Mouse (Mus musculus): ENCODE data around the gene Uso1. TPM values are rescaled to one million over a fixed set of nuclear protein-coding genes. Genes with fewer than 3 reads are reported as not detected.

The Uso1 gene
- total RNA-seq, 2 experiments from 2014 or later: 36.8 to 38.2 TPM

DNA sequence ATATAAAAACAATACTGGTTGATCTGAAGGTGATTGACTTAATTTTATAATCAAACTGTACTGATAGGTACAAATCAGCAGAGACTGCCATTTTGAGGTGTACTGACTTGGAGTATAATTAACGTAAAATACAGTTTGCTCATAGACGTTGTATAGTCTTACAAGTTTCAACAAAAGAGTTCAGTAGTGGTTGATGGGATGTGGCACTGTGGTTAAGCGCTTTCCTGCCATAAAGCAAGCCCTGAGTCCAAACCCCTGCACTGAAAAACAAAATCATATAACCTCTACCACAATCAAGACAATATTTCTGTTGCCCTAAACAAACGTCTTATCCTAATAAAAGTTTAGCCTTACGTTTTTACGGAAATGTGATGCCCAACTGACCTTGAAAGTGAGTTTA lies 28.2 kb downstream of the Uso1 start:
- intact Hi-C loops (cut with DNase I): no loop called here
- DNase-seq: no peak

DNA sequence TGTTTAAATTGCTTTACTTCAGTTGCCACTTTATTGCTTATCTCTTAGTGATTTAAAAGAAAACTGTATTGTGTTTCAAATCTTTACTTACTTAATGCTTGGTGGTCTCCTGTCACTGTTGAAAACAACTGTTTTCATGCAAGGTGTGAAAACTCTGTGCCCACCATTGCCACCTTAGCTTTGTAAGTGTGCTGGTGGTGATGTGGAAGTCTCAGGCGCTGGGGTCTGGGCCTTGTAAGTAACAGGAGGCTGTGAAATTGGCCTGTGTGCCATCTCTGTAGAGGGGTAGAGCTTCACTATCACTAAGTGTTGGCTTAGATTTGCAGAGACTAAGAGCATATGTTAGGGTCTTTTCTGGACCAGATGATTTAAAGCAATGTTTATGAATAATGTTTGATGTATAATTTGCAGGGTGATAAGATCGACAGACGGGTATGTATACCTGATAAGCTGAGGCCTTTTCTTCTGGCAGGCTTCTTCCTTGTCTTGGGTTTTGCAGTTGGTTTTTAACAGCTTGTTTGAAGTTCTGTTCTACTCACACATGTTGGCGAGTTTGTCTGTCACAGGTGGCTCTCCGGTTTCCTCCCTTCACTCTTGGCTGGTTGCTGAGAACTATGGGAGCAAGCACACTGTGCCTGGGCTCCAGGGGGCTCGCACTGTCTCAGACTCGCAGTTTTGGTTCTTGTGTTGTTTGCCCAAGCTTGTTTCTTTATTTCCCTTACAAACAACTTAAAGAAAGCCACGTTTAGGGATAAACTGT lies 45.5 kb downstream of the Uso1 start:
- intact Hi-C loops (cut with DNase I): no loop called here
- DNase-seq: no peak

DNA sequence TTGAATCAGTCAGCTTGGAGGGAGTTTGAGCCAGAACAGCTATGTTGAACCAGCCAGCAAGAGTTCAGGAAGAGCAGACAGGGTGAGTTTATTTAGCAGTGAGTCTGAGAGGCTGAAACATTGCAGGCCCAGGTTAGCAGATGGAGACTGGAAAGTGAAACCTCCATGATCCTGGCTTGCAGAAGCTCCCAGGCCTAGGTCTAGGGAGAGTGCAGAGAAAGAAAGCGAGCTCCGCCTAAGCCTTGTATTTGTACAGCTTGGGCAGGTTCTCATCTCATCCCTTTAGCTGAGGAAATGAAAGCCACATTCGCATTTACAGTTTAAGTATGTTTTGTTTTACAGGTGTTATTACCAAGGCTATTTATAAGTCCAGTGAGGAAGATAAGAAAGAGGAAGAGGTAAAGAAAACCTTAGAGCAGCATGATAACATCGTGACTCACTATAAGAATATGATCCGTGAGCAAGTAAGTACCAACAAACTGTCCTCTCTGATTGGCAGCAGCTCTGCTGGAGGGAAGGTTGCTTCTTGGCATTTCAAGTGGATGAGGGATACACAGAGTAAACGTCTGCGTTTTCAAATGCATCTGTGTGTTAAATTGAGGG lies 51.2 kb downstream of the Uso1 start:
- DNase-seq: no peak
- intact Hi-C loops (cut with DNase I): no loop called here

DNA sequence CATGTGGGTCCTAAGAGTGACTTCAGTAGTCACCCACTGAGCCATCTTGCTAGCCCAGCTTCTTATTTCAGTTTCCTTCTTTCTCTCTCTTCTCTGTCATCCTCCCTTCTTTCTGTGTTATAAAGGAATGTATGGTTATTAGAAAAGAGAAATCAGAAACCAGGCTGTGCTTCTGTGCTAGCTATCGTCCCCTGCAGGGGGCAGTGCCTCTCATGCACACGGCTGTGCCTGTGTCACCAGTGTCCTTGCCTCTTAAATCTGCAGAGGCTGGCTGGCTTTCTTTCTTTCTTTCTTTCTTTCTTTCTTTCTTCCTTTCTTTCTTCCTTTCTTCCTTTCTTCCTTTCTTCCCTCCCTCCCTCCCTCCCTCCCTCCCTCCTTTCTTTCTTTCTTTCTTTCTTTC lies 58.0 kb downstream of the Uso1 start:
- peak; percentile 43 to 58 for DNase-seq
- intact Hi-C loops (cut with DNase I): loop anchor here (2.0 to 5.0 kb wide), 2 partner anchors 43 to 202 kb away; no protein-coding TSS in a partner anchor

DNA sequence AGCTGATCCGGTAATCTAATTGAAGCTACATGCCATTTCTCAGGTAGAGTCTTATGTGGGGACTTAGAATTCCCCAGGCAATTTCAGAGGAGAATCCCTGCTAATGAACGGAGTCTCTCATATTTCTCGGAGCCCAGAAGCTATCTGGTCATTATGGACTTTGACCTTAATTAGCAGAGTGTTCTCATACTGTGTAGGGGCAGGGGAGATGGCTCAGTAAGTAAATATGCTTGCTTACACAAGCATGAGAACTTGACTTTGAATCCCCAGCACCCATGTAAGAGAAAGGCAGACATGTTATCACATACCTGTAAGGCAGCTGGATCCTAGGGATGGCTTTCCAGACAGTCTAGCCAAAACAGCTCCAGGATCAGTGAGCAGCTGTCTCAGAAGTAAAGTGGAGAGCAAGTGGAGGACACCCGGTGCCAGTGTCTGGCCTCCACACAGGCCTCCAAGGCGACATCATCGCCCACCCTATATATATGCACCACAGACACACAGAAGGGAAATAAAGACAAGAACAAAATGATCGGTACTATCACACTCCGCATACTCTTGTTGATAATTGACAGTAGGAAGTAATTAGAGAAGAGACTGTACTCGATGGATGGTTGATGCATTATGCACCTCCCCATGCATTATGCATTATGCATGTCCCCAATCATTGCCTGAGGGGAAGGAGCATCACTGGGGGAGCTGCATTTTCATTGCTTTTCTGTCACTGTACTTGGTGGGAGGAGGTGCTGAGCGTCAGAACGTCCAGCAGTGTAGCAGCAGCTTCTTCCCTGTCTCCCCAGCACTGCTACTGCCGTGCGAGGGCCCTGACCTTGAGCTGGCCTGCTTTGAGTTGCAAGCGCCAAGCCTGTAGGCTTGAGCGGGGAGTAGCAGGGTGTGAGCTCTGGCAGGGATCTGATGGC lies 59.4 kb downstream of the Uso1 start:
- intact Hi-C loops (cut with DNase I): loop anchor here (5.0 kb wide), 1 partner anchor 200 kb away; no protein-coding TSS in a partner anchor
- no peak for DNase-seq

DNA sequence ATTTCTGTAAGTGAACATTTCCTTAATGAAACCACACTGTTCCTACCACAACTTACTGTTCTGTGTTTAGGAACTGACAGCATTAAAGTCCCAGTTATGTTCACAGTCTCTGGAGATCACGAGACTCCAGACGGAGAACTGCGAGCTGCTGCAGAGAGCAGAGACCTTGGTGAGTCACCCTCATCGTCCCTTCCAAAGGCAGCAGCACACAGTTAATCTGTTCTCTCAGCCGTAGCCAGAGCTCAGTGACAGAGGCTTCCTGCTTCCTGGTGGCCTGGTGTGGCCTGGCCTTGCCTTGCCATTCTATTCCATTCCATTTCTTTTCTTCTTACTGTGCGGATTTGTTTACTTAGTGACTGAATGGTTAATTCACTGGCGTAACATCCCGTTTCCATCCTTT lies 60.5 kb downstream of the Uso1 start:
- no peak for DNase-seq
- intact Hi-C loops (cut with DNase I): loop anchor here (5.0 kb wide), 1 partner anchor 199 kb away; no protein-coding TSS in a partner anchor

DNA sequence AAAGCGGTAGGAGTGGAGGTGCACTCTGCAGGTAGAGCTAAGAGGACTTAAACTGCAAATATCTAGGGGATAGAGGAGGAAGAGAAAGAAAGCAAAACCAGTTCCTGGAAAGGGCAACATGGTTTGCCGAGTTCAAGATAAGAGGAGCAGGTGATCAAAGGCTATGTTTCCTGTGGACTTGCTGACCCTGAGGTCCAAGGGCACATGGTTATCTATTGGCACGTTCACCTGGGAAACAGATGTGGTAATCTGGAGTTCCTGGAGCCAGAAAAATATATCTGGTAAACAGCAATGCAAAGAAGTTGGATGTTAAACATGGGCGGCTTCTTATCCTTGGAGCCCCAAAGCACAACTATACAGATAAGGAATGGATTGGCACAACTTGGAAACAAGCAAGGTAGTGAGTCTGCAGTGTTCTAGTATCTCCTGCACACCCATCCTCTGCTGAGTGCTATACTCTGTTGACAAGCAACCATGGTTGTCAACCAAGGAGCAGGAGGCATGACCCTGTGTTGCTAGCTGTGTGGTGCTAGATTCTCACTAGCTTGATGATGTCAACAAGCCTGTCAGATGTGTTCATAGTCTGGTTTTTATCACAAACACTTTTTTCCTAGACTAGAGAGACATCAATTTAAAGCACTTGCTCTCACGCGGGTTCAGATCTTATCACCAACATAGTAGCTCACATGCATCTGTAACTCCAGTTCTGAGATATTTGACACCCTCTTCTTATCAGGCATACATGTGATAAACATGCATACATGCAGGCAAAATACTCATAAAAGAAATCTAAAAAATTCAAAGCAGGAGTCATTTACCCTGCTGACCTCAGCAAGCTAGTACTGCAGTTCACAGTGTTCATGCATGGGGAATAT lies 66.7 kb downstream of the Uso1 start:
- intact Hi-C loops (cut with DNase I): no loop called here
- DNase-seq: no peak

DNA sequence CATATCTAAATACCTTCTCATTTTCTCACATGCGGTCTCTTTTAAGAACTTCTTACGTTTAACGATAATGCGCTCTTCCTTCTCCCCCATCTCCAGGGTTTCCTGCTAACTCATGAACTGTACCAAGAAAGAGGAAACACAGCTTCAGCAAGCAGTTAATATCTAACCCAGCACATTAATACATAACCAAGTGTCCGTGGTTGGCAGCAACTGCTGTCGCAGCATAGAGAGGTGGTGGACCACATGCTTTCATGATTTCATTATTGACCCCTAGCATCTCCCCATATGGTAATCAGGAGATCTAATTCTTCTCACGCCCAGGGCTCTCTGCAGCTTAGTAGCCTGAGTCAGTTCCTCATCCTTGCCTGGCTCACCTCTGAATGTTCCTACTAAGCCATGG lies 67.4 kb downstream of the Uso1 start:
- intact Hi-C loops (cut with DNase I): no loop called here
- DNase-seq: no peak

DNA sequence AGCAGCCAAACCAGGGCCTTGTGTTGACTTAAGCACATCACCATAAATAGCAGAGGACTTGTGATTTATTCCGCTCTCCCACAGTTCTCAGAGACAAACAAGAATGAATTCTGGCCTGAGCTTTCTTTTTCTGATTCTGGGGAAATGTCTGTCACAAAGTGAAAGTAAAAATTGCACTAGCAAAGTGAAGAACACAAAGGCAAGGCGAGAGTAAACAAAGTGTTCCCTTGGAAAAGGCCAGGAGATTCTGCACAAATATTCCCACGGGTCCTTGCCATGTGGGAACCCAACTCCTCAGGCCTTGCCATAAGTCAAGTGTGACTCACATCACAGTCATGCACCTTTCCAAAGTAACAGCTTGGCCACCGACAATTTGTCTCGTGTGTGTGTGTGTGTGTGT lies 68.0 kb downstream of the Uso1 start:
- intact Hi-C loops (cut with DNase I): no loop called here
- no peak for DNase-seq

DNA sequence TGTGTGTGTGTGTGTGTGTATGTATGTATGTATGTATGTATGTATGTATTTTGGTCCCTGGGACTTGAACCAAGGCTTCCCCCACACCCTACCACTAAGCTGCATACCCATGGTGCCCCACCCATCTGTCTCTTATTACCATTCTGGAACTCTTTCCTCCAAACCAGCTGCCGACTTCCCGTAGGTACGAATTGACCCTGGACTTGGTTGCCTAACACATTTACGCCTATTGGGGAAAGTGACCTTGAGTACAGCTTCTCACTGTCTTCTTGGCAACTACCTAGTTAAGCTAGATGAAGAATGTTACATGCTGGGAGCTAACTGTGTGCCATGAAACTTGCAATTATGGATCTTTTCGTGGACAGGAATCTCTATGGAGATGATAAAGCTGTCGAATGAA lies 68.4 kb downstream of the Uso1 start:
- intact Hi-C loops (cut with DNase I): no loop called here
- DNase-seq: no peak

DNA sequence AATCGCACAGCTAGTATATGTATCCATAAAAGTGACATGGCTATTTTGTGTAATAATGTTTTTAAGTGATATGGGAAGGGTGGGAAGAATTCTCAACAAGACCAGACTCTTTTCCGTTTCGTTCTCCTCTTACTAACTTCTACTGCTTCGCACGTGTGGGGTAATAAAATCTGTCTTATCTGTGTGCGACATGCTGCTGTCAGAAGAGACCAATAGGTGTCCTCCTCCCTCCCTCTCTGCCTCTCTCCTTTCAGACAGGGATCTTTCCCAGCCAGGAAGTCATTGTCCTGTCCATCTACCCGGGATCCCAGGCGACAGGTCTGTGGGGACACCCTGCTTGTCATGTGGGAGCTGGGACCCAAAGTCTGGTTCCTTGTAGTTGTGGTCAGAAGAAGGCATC lies 72.5 kb downstream of the Uso1 start:
- DNase-seq: no peak
- intact Hi-C loops (cut with DNase I): no loop called here

DNA sequence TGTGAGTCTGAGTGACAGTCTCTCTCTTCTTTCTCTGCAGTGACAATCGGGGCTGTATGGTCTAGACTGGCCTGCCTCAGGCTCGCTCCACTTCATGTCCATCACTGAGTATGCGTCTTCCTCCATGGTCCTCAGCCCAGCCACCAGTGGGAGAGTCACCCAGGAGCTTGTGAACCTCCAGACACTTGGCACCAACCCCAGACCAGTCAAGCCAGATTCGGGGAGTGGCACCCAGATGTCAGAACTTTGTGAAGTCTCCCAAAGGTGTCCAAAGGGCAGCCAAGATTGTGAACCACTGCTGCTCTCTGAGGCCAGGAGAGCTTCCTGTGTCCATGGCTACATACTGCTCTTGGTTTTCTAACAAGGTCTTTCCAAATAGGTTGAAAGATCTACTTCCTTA lies 74.5 kb downstream of the Uso1 start:
- DNase-seq: no peak
- intact Hi-C loops (cut with DNase I): no loop called here

DNA sequence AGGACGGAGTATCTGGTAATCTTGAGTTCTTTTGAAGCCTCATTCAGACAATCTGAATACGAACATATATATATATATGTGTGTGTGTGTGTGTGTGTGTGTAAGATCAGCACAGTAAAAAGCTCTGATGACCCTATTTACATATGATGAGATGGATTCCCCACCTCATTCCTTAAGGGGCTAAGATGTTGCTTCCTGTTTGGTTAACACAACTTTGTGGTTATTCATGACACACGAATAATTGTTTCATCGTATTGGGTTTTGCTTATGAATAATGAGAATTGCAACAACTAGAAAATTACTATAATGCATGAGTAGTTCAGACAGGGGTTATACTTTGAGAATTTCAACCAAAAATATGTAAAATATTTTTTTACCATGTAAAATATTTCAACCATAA lies 77.6 kb downstream of the Uso1 start, which contains the start of gene U90926:
Gene U90926 (minus strand): TSS at position 101 of the 400 bp plus-strand sequence.
- no peak for DNase-seq
- intact Hi-C loops (cut with DNase I): no loop called here

DNA sequence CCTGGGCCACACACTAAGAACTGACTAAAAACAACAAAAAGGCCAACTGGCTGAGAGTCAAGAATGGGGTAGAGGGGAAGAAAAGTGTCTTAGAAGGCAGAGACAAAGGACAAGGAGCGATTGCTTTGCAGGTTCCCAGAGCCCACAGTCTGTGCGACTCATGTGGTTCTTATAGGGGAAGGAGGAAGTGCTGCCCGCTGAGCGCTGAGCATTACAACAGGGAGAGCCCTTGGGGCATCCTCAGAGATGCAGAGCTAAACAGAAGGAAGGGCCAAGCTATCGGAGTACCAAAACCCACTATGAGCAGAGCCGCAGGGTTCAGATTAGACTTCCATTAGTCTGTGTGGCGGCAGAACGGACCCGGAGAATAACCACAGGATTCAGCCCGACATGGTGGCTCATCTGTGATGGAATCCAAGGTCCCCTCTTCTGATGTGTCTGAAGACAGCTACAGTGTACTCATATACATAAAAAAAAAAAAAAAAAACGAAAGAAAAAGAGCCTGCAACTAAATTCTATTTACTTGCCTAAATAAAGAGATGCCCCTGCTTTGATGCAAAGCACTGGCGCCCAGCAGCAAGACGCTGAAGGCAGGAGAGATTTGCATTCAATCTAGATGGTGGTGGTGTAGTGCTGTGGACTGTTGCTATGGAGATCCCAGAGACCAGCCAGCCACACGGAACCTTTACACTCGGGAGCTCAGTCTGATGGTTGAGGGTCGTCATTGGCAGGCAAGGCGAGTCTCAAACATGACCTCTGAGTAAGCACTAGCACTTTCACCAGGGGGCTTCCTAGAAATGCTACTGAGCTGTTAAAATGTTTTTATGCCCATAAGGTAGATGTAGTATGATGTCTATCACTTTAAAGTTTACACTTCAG lies 81.4 kb downstream of the Uso1 start:
- DNase-seq: no peak
- intact Hi-C loops (cut with DNase I): no loop called here

DNA sequence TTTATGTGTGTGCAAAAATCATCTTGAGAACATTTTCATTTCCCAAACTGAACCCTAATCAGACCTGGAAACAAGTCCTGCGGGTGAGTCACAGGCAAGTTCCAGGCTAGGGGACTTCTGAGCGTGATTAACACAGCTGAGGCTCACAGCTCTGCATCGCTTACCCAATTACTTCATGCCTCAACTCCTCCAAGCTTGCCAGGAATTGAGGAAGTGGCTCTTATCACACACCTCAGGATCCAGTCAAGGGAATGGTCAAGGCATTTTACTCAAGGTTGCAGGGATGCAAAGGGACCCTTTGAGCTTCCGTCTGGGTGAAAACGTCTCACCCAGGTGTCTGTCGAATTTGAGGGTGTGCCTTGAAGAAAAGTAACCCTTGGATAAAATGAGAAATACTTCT lies 82.1 kb downstream of the Uso1 start:
- intact Hi-C loops (cut with DNase I): no loop called here
- no peak for DNase-seq

DNA sequence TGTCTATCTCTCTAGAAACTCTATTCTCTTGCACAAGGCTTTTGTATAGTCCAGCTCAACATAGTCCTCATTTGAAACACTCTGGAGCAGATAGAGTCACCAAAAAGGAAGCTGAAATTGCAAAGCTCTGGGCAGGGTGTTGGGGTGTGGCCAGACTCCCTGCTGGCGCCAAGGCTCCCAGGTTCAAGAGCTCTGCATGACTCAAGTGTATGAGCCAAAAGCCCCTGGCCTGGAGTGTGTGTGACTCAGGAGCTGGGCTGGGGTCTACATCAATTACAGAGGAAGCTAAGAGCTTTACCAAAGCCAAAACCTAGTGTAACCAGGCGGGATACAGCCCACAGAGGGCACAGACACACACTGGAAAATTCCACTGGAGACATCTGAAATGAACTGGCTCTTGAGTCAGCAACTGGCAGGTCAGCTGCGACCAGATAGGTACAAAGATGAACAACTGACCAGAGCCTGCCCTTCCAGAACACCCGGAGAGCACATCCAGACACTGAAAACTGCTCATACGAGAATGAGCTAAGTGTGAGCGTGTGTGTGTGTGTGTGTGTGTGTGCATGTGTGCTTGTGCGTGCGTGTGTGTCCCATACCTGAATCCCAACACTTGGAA lies 82.7 kb downstream of the Uso1 start:
- intact Hi-C loops (cut with DNase I): no loop called here
- no peak for DNase-seq

DNA sequence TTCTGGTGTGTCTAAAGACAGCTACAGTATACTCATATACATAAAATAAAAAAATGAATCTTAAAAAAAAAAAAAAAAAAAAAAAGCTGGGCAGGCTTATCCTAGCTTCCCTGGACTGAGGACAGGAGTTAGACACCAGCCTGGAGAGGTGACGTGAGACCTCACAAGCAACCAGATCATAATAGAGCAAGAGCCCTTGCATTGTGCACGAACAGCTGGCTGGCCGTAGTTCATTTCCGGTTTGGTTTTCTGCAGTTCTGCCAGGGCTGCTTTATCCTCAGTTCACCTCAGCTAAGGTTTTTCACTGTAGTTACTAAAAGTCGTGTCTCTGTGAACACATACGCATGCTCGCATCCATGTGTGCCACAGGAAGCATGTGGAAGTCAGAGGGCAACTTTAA lies 90.0 kb downstream of the Uso1 start:
- peak; percentile 13 to 22 for DNase-seq
- intact Hi-C loops (cut with DNase I): no loop called here

DNA sequence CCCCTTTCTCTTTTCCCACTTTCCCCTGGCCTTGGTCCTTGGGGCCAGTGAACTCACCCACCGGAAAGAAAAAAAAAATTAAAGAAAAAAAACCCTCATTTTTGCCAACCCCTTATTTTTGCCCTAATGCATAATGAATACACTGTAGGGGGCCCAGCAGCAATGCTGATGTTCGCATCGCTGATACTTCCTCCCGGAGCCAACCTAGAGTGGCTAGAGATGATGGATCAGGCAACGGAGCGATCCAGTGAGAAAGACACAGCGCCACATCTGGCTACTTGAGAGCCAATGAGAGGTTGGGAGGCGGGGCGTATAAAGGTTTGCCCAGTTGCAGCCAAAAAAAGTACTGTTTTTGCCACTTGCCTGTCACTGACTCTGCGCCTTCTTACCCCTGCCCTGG lies 91.0 kb downstream of the Uso1 start:
- no peak for DNase-seq
- intact Hi-C loops (cut with DNase I): no loop called here

DNA sequence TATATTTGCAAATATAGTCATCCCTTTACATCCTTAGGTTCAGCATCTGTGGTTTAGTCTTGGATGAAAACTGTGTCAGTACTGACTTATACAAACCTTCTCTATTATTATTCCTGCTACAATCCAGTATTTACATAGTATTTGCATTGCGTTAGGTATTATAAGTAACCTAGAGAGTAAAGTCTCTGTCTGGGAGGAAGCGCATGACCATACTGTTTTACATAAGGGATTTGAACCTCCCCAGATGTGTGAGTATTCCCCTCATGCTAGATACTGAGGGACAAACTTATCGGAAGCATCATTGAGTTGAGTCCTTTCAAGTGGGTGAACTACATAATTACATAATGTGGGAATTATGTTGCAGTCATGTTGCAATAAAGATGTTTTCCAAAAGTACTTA lies 91.8 kb downstream of the Uso1 start:
- DNase-seq: no peak
- intact Hi-C loops (cut with DNase I): no loop called here

Measured in heart, postnatal 14 days (tissue).